Mouse (Mus musculus) testis, postnatal 14 days (tissue): ENCODE data around the gene Cdx4.
A peak's percentile ranks its signal among the peaks of the same experiment; 100 is the strongest.

Experiments used
- DNase-seq: peaks from one replicate; pipeline ENCODE4 v3.0.0; 2021; ENCODE audit warnings: low spot score

The Cdx4 gene

GRCm38 (mm10) chrX:103321146-103321545 is at the start of gene Cdx4:
TSS of gene Cdx4 (plus strand) at chrX:103321398.
- DNase-seq: no peak

GRCm38 (mm10) chrX:103274325-103274724 is 46.9 kb upstream of the Cdx4 start:
- no peak for DNase-seq

DNA sequence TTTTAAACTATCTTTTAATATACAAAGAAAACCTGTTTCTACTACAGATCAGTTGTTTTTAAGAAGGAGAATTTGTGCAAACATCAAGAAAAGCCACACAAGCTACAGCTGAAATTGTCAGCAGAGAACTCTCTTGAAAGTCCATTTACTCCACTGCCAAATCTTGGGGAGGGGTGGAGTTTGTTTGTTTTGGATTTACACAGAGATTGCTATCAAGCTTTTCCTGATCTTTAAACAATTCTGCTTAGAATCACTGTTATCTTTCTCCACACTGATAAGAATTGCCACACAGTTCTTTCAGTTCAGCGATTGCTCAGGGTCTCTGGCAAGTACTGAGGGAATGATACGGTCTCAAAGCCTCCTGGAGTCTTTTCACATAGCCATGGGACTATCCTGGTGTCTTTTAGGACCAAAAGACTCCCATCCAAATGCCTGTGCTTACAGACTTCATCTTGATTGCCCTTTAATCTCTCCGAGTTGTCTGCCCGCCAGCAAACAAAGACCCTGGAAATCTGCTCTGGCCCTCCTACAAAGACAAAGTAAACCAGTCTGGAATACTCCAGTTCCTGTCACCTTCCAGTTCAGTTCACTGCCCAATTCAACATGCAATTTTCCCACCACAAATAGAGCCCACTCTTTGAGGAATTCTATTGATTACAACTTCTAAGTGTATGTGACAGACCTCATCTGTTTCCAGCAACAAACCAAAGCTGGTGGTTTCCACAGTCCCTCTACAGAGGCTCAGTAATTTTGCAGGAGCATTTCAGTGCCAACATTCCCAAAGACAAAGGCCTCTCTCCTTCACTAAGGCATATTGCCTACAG is 34.1 kb upstream of the Cdx4 start:
- no peak for DNase-seq

- no peak for DNase-seq
Observed at GRCm38 (mm10) chrX:103287846-103288377, 33.3 kb upstream of the Cdx4 start.

GRCm38 (mm10) chrX:103288485-103289330 is 32.5 kb upstream of the Cdx4 start:
- peak; percentile 3 for DNase-seq

GRCm38 (mm10) chrX:103298937-103299336 is 22.3 kb upstream of the Cdx4 start:
- DNase-seq: no peak

- no peak for DNase-seq
Observed at GRCm38 (mm10) chrX:103308262-103308661, 12.9 kb upstream of the Cdx4 start.

GRCm38 (mm10) chrX:103311723-103312122 is 9.5 kb upstream of the Cdx4 start:
- DNase-seq: no peak

- DNase-seq: no peak
Observed at GRCm38 (mm10) chrX:103314146-103314545, 7.1 kb upstream of the Cdx4 start.

DNA sequence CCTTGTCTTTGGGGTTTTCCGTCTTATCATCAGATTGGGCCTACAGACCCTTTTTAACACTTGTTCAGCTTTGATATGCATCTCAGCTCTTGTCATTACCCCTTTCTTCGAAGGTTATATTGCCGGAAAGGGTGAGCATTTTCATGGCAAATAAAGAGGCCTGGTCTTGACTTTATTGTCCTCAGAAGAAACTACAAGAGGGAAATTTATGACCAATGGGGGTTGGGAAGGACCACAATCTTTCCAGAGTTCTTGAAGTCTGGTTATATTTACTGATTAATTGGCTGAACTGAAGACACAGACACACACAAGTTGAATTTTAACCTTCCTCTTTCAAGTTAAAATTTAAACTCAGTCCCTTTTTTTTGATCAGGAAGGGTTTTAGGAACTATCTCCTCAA is 4.7 kb downstream of the Cdx4 start:
- DNase-seq: no peak

GRCm38 (mm10) chrX:103329386-103329785 is 8.2 kb downstream of the Cdx4 start:
- no peak for DNase-seq

DNA sequence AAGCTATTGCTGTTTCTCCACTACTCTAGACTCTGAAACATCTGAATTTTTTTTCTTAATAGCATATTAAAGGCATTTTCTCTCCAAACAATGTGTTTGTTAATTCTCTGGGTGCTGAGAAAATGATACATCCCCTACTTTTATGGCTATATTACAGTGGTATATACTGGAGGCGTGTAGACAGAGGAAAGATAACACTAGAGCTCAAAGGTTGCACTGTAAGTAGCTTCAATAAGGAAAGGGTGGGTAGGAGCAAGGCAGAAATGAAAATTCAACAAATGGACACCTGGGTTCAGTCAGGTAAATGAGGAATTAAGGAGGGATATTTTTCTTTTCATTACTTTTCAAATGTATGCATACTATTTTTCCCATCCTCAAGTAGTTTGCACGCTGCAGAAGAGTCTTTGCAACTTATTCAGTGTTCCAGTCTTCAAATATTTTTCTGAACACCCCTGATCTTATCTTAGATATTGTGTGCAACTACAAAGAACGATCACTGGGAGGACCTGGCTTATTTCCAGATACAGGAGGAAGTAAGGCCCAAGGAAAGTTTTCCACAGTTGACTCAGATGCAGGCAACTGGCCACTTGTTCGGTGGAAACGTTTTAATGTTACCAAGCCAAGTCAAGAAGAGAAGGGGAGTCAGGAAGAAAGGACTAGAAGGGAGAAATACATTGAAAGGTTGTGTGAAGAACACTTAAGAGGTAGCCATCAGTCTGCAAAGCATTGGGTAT is 10.1 kb downstream of the Cdx4 start:
- no peak for DNase-seq

- DNase-seq: no peak
Observed at GRCm38 (mm10) chrX:103341369-103342113, 20.3 kb downstream of the Cdx4 start.

DNA sequence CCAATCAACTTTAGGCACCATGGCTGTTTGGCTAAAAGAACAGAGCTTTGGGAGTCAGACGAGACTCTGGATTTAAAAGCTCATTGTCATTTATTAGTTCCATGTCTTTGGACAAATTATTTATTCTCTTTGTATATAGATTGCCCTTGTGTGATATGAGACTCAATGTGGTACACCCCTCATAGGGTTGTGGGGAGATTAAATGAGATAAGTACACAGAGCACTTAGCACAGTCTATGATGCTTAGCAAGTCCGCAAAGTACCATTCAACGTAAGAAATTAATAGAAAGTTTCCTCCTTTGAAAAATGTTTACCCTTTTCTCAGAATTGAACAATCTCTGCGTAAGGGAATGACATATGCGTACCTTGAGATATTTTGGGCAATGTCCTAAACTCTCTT is 34.6 kb downstream of the Cdx4 start:
- DNase-seq: no peak

DNA sequence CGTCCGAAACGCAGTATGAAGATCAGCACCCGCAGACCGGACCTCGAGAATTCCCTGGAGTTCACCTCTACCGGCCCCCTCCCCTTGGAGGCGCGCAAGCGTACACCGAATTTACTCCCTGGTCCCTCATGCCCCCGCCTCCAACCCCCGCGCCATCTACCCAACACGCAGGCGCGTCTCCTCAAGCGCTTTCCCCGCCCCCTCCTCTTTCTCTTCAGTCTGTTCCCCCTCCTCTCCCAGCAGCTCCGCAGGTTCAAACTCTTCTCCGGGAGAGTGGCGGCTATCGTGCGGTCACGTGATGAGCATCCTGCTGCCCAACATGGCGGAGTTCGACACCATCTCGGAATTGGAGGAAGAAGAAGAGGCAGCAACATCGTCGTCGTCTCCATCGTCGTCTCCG is 35.1 kb downstream of the Cdx4 start, which contains the start of gene Chic1:
TSS of gene Chic1 (plus strand) at position 190 of the 400 bp plus-strand sequence.
- peak; percentile 86 for DNase-seq

DNA sequence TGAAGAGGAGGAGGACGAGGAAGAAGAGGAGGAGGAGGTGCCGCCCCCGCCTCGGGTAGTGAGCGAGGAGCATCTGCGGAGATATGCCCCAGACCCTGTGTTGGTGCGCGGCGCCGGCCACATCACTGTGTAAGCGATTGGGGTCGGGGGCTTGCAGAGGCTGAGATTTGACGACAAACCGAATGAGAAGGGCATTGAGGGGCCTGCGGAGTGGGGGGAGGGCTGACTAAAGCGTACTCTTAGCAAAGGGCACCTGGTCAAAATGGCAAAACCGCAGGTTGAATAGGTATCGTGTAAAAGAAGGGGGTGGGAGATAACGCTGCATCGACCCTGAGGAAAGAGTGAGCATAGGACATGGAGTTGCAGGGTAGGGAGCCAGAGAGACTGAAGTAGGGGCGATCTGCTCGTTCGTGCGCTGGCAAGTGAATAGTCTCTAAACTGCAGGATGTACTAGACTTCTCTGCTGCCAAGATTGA is 35.6 kb downstream of the Cdx4 start:
- DNase-seq: peak; percentile 29

DNA sequence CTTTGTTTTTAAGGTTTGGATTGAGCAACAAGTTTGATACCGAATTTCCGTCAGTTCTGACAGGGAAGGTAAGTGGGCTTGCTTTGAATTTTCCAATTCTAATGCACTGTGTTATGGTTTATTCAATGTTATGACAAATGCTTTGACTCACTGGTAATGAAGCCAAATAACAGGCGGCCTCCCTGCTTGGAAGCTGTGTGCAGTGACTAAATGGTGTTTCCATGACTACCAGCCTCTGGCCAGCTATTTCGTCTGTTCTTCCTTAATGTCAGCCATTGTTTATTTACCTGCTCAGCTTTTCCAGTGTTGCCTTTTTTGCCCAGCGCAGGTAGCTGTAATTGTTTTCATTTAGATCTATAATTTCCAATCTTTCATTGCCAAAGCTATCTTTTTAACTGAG is 45.0 kb downstream of the Cdx4 start:
- no peak for DNase-seq

DNA sequence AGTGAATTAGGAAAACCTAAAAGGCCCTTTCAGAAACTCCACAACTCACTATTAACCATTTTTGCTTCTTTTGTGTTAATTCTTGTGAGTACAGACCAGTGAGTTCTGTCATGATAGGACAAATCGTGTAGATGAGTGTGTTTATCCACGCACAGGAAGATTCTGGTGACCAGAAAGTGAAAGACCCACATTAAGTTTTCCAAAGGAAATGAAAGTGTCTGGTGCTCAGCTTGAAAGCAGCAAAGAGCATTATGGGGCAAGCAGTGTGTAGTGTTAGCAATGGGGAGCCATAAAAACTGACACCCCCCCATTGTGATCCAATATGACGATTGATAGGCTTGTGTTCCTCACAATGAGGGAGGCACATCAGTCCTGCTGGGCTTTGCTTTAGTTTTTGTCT is 47.5 kb downstream of the Cdx4 start:
- DNase-seq: no peak

DNA sequence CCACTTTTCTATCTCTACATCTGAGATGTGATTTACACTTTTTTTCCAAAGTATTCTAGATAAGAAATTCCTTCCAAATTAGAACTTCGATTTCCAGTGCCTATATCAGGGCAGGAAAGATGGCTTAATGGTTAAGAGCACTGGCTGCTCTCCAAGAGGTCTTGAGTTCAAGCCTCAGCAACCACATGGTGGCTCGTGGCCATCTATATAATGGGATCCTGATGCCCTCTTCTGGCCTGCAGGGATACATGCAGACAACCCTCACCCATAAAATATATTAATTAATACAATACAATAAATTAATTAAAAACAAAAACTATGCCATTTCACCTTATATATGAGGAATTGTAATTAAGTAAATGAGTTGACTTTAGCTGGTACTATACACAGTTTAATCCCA is 50.0 kb downstream of the Cdx4 start:
- no peak for DNase-seq

DNA sequence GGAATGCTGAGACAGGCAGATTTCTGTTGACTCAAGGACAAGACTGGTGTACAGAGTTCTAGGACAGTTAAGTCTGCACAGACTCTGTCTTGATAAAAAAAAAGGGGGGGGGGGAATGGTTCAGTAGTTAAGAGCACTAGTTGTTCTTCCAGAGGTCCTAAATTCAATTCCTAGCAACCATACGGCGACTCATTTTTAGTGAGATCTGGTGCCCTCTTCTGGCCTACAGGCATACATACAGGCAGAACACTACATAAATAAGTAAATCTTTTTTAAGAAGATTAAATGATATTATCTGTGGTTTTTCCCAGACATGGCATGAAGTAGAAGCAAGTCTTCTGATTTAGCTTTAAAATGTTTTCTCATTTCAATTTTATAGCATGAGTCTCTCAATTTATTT is 50.4 kb downstream of the Cdx4 start:
- DNase-seq: no peak

- DNase-seq: no peak
Observed at GRCm38 (mm10) chrX:103374250-103374649, 53.1 kb downstream of the Cdx4 start.
